Mouse (Mus musculus): Measurements from ENCODE around the gene Lhfp.

Gene Lhfp

GRCm38 (mm10) chr3:53149625-53150320, 108.4 kb downstream of the Lhfp start:
- DNase-seq (ENCODE audit: extremely low read depth, insufficient read length, low spot score): no peak

- DNase-seq (ENCODE audit: extremely low read depth, insufficient read length, low spot score): peak; percentile 35
Observed at GRCm38 (mm10) chr3:53151081-53151480, 109.8 kb downstream of the Lhfp start.

DNA sequence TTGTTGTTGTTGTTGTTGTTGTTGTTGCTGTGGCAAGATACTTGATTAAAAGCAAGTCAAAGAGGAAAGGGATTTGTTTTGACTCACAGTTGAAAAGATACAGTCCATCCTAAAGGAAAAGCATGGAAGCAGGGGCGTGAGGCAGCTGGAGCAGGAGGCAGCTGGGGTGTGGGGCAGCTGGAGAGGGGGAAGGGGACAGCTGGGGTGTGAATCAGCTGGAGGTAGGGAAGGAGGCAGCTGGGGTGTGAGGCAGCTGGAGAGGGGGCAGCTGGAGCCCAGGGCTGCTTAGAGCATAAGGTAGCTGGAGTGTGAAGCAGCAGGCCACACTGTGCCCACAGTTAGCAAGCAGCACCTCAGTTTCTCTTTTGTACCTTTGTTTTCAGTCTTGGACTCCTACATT, 110.3 kb downstream of the Lhfp start:
- peak; percentile 52 for DNase-seq (ENCODE audit: extremely low read depth, insufficient read length, low spot score)

DNA sequence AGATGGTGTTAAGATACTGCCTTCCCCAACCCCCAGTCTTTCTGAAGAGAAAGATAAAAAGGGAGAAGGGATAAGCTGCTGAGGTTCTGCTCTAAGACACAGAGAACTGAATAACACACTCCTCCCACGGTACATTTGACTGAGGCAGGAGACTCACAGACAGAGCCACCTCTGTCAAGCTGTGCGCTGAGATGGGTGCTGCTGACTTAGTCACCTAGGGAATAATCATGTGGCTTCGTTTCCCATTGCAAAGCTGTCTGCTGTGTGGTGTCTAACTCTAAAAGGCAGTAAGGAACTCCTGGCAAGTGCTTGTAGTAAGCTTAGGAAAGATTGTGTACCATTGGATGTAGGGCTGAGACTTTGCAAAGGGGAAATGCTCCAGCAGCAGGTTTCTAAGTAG, 120.6 kb downstream of the Lhfp start:
- DNase-seq (ENCODE audit: extremely low read depth, insufficient read length, low spot score): no peak

DNA sequence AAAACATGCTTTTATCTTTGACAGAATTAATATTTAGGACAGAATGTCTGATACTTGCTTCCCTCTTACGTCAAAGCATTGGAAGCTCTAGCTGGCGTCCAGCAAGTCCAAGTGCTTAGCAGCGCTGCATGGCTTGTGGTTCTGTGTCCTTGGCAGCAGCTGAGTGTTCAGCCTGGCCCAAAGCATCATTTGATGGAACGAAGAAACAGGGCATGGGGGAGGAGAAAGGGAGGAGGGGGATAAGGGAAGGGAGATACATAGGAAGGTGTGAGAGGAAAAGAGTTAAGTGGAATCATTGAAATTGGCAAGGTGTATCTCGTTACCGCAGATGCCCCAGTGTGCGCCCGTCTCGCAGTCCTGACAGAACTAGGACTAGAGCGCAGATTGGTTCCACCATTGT, 124.0 kb downstream of the Lhfp start:
- no peak for DNase-seq (ENCODE audit: extremely low read depth, insufficient read length, low spot score)

- DNase-seq (ENCODE audit: extremely low read depth, insufficient read length, low spot score): no peak
Observed at GRCm38 (mm10) chr3:53166001-53166400, 124.7 kb downstream of the Lhfp start.

DNA sequence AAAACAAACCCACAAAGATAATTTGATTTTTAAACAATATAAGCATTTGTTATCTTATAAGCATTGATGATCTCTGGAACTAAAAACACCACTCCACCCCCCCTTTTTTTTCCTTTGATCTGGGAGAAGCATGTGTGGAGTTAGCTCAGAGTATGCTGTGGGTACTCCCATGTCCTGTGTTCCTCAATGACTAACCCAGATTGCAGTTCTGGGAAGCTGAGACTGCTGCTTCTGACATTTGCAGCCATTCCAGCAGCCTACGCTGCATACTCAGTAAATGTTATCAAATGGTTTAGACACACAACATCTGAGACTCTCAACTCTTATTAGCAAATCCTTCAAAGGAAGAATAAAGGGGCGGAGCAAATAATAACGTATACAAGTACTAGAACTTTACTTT, 128.2 kb downstream of the Lhfp start:
- DNase-seq (ENCODE audit: extremely low read depth, insufficient read length, low spot score): no peak

GRCm38 (mm10) chr3:53173310-53174063, 132.2 kb downstream of the Lhfp start:
- DNase-seq (ENCODE audit: extremely low read depth, insufficient read length, low spot score): no peak

DNA sequence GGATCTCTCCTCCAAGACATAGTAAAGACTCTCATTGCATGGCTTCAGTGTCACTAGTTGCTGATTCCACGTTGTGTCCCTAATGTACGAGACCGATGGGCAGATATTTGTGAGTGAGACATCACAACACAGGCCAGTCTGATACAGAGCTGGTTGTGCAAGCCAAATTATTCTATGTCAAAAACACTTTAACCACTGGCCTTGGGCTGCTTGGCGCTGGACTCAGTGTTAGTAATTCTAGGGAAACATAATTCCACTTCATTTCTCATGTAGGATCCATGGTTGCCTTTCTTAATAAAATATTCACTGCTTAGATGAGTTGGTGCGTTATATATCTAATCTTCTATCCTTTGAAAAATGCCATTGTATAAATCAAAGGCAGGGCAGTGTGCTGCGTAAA, 138.6 kb downstream of the Lhfp start:
- DNase-seq (ENCODE audit: extremely low read depth, insufficient read length, low spot score): no peak

DNA sequence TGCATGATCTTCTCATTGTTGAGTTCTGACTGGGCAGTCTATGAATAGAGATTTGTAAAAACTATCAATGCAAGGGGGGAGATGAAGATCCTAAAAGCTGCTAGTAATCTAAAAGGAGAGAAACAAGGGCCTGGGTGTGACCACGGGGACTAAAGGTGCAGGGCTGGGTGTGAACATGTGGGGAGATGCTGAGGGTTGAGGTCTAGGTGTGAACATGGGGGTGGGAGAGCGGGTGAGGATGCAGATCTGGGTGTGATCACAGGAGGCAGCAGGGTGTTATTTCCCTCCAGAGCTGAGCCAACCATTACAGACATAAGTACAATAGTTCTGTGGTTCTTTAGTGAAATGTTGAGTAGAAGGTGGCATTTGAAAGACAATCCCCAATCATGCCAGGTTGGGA, 144.1 kb downstream of the Lhfp start:
- no peak for DNase-seq (ENCODE audit: extremely low read depth, insufficient read length, low spot score)

DNA sequence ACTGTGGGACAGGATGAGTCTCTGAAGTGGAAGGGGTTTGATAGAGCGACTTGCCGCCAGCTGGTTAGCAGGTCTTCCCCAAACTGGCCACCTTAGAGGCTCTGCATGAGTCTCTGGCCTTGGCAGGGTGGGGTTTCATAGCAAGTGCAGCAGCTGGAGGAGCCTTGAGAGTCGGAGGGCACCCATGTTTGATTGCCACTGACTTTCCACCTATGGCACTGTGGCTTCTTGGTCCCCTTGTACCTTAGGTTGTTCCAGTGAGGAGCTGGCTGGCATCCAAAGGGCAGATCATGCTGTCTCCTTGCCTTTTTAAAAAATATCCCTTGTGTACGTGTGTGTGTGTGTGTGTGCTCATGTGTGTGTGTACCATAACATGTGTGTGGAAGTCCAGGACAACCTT, 152.1 kb downstream of the Lhfp start:
- DNase-seq (ENCODE audit: extremely low read depth, insufficient read length, low spot score): no peak

DNA sequence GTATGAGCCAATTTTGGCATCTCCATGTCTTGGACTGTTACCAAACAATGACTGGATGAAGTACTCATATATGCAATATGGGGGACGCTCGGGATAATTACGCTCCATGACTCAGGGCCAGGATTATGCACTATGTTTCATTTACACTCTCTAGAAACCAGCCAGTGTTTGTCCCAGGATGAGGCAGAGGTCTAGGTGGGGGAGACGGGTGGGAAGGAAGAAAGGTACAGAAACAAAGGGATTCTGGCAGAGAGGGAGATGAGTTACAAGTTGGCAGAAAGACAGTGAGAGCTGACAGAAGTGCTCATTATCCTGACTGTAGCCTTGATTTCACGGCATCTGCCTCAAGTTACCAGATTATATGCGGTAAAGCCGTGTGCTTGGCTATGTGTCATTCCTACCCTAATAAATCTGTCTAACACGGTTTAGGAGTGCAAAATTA, 154.4 kb downstream of the Lhfp start:
- DNase-seq (ENCODE audit: extremely low read depth, insufficient read length, low spot score): no peak

DNA sequence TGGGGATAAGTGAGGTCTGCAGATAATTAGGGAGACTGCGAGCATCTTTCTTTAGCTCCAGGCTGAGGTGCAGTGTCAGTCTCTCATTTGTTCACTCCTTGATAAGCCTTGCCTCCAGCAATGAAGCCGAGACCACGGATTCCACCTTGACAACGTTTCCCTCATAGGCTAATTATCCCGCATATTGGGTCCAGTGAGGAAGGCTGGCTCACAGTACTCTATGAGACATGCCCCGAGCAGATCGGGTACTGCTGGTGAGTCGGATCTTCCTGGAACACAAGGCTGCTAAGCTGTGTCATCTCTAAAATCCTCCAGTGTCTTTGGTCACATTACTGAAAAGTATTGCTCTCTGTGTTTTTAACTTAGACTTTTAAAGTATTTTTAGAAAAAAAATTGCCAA, 158.8 kb downstream of the Lhfp start:
- DNase-seq (ENCODE audit: extremely low read depth, insufficient read length, low spot score): no peak

- peak; percentile 41 for DNase-seq (ENCODE audit: extremely low read depth, insufficient read length, low spot score)
Observed at GRCm38 (mm10) chr3:53200853-53201252, 159.5 kb downstream of the Lhfp start.

- DNase-seq (ENCODE audit: extremely low read depth, insufficient read length, low spot score): peak; percentile 85
Observed at GRCm38 (mm10) chr3:53201670-53202069, 160.3 kb downstream of the Lhfp start.

DNA sequence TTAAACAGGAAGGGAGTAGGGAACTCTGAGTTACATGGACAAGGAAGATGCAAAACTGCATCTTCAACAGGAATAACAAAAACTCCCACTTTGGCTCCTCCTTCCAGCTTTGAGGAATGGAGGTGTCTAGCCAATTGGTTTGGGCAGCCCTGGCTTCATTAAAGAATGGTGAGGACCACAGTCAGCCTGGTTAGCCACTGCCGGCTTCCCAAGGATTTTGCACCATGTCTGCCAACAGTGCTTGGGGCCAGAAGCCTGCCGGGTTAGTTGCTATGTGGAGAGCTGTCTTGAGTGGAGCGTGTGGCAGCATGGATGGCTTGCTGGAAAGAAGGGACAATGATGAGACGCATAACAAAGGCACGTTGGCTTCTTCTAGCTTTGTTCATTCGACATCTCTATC, 160.9 kb downstream of the Lhfp start:
- DNase-seq (ENCODE audit: extremely low read depth, insufficient read length, low spot score): no peak

DNA sequence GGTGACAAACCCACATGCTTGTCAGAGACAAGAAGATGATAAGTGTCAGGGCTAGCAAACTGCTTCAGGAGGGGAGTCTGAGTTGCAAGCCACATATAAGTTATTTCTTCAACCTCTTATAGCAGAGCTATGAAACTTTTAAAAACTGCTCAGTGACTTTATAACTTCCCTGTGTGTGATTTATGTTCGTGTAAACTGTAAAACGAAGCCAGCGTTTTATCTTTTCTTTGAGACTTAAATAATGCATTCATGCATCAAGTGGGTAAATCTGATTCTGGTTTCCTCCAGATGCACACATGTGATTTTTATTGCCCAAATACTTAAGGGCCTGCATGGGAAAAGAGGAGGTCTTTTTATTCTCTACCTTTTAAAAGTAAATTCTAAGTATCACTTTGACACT, 161.4 kb downstream of the Lhfp start:
- DNase-seq (ENCODE audit: extremely low read depth, insufficient read length, low spot score): no peak

- no peak for DNase-seq (ENCODE audit: extremely low read depth, insufficient read length, low spot score)
Observed at GRCm38 (mm10) chr3:53203656-53204055, 162.3 kb downstream of the Lhfp start.

- peak; percentile 49 for DNase-seq (ENCODE audit: extremely low read depth, insufficient read length, low spot score)
Observed at GRCm38 (mm10) chr3:53204348-53204984, 163.1 kb downstream of the Lhfp start.

DNA sequence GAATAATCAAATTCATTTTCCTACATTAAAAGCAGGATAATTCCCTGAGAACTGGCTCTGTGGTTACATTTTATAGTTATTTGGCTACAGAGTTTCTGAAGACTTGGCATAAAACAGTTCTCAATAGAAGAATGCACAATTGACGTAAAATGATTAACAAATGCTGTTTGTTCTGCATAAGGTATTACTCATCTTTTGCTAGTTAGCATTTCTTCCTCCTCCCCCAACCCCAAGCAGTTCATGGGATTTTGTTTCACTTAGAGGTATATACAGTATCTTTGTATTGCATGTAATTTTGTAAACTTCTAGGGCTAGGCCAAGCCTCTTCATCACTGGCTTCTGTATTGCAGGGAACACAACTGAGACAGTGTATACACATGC, 163.6 kb downstream of the Lhfp start:
- DNase-seq (ENCODE audit: extremely low read depth, insufficient read length, low spot score): no peak

- DNase-seq (ENCODE audit: extremely low read depth, insufficient read length, low spot score): peak; percentile 14
Observed at GRCm38 (mm10) chr3:53205706-53206105, 164.4 kb downstream of the Lhfp start.

All from 3134 (cell line).